Mouse (Mus musculus) layer of hippocampus, adult 6 months (tissue): ENCODE data around the gene Nfs1. TPM values are rescaled to one million over a fixed set of nuclear protein-coding genes. Genes with fewer than 3 reads are reported as not detected.

Experiments
- long read RNA-seq, 2 experiments: library from polyadenylated mRNA; unstranded; transcript quantifications; one replicate each; pipeline ENCODE4 v2.0.0; 2019 to 2020
- polyA plus RNA-seq: library from polyadenylated mRNA; unstranded; fragments of <200 nt; fragmentation: Nextera tagmentation; gene quantifications from 2 replicates; pipeline ENCODE4 v1.2.3, GENCODE M21; 2021

The Nfs1 gene
- 56.4 and 61.8 TPM in 2 replicates for polyA plus RNA-seq
- long read RNA-seq, experiment 1, transcript Nfs1-201 (13 exons, 2,051 nt): major isoform, 99 of 138 reads
- long read RNA-seq, experiment 1, partial matches to known transcripts: 12 of 138 reads
- long read RNA-seq, experiment 1, other reads (novel, unspliced or antisense): 26 of 138 reads
- long read RNA-seq, experiment 2, transcript Nfs1-201 (13 exons, 2,051 nt): major isoform, 340 of 405 reads
- long read RNA-seq, experiment 2, partial matches to known transcripts: 17 of 405 reads
- long read RNA-seq, experiment 2, other reads (novel, unspliced or antisense): 44 of 405 reads

DNA sequence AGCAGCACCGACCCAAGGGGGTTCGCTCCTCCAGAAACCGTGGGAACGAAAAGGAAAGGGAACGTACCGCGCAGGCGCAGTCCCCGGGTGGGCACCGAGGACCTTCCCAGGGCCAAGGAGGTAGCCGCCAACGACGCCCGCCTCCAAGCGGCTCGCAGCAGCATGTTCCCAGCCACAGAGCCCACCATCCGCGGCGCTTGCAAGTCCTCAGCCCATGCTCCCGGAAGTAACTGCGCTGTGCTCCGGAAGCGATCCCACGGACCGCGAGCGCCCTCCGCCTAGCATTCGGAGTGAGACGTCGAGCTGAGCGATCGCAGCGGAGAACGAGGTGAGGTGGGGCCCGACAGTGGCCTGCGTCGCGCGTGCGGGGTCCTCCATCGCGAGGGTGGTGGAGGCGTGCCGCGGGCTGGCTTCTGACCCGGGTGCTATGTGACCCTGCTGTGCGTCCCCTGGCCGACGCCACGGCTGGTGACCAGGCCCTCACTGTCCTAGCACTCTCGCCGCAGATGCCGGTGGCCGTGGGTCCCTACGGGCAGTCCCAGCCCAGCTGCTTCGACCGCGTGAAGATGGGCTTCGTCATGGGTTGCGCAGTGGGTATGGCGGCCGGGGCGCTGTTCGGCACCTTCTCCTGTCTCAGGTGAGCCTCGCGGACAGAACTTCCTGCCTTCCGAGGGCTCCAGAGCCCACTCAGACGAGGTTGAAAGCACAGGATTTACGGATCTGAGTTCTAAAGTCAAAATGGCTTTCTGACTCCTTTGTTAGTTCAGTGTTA lies at the start of gene Nfs1, which contains the start of gene Romo1:
Gene Nfs1 (minus strand): TSS at position 234 of the 772 bp plus-strand sequence.
Gene Romo1 (plus strand): TSS at position 87 of the 772 bp plus-strand sequence.

DNA sequence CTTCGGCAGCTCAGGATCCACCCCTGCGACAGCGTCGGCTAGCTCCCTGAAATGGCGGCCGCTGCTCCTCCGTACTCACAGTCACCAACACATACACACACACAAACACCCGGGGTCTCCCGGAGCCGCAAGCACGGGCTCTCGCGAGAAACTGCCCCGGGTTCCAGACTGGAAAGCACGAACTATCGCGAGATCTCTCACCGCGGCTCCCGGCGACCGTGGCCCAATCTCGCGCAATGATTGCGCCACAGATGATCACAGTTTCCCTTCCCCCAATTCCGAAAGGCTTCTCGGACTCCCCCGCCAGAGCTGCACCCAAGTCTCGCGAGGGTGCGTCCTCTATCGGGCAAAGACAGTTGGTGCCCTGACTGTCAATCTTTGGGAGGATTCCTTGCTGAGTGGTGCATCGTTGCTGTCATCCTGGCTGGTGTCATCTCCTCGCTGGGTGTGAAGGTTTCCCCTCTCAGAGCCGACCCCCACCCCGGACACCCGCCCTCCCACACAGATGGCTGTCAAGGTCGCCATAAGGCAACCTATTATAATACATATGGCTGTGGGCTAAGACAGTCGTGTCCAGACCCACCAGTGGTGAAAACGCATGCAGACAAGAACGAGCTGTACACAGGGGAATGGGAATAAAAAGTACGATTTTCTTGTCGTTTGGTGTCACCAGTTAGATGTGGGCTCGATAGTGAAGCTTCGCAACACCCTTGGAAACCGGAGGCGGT lies 36.3 kb upstream of the Nfs1 start, which contains the start of gene Rbm39:
Gene Rbm39 (minus strand): TSS at position 145 of the 728 bp plus-strand sequence.

GRCm38 (mm10) chr2:156126992-156127391 lies 17.0 kb downstream of the Nfs1 start, which contains the start of gene Gm28036:
Gm28036 (minus strand) TSS chr2:156127092.

GRCm38 (mm10) chr2:156111358-156112079 lies 32.5 kb downstream of the Nfs1 start, which contains the start of the genes Cpne1 and Rbm12:
Cpne1 (minus strand) TSS chr2:156111965.
Rbm12 (minus strand) TSS chr2:156111978.

Other genes with a start within 250 kb of the Nfs1 start
- gene Uqcc1, start 213.9 kb downstream of the Nfs1 start, polyA plus RNA-seq: 68.7 and 69.3 TPM in 2 replicates
- gene Gm15557, start 203.5 kb downstream of the Nfs1 start, polyA plus RNA-seq: not detected in 2 replicates
- 0.09 and 0.51 TPM in 2 replicates for gene Gdf5, start 198.8 kb downstream of the Nfs1 start, polyA plus RNA-seq
- gene Cep250, start 187.7 kb downstream of the Nfs1 start, polyA plus RNA-seq: 4.6 and 4.7 TPM in 2 replicates
- 0.35 and 0.45 TPM in 2 replicates for gene 6430550D23Rik, start 136.2 kb downstream of the Nfs1 start, polyA plus RNA-seq
- 459 and 479 TPM in 2 replicates for gene Ergic3, start 136.1 kb downstream of the Nfs1 start, polyA plus RNA-seq
- gene Fer1l4, start 91.2 kb downstream of the Nfs1 start, polyA plus RNA-seq: not detected in 2 replicates
- gene Spag4, start 79.0 kb downstream of the Nfs1 start, polyA plus RNA-seq: 2.9 and 3.6 TPM in 2 replicates
- gene Cpne1, start 32.2 kb downstream of the Nfs1 start, polyA plus RNA-seq: 12.4 and 13.4 TPM in 2 replicates
- 8.5 and 9.2 TPM in 2 replicates for gene Rbm12, start 32.2 kb downstream of the Nfs1 start, polyA plus RNA-seq
- gene Gm28036, start 17.1 kb downstream of the Nfs1 start, polyA plus RNA-seq: 6.0 and 6.5 TPM in 2 replicates
- 600 and 732 TPM in 2 replicates for gene Romo1, start 147 bp downstream of the Nfs1 start, polyA plus RNA-seq
- 239 and 242 TPM in 2 replicates for gene Rbm39, start 36.1 kb upstream of the Nfs1 start, polyA plus RNA-seq
- 57.9 and 97.0 TPM in 2 replicates for gene Phf20, start 52.3 kb upstream of the Nfs1 start, polyA plus RNA-seq
- 7.9 and 9.4 TPM in 2 replicates for gene Cnbd2, start 168.1 kb upstream of the Nfs1 start, polyA plus RNA-seq
- gene Scand1, start 168.5 kb upstream of the Nfs1 start, polyA plus RNA-seq: 138 and 165 TPM in 2 replicates